Mouse (Mus musculus) neural tube, embryonic 11.5 days (tissue): ENCODE results near the gene Fryl. TPM values are rescaled to one million over a fixed set of nuclear protein-coding genes. Genes with fewer than 3 reads are reported as not detected.

Source experiments
- ATAC-seq: fragments of 200-750 bp; cut with Nextera tagmentation; 2 replicates; pipeline ENCODE4 v1.8.0; 2017; ENCODE audit warnings: moderate number of reproducible peaks, mild to moderate bottlenecking, moderate TSS enrichment, moderate library complexity; ENCODE audit not compliant: insufficient read depth, low FRiP score, low TSS enrichment
- DNase-seq: peaks from one replicate; pipeline ENCODE4 v3.0.0-alpha.2; 2015; ENCODE audit warnings: low spot score
- H3K27ac ChIP-seq: fragments of 300-500 bp; sonication (generic); 2 replicates; pipeline ENCODE4 v1.5.1; 2014; ENCODE audit warnings: low read depth, mild to moderate bottlenecking, low read length
- H3K27me3 ChIP-seq: fragments of 300-500 bp; sonication (generic); 2 replicates; pipeline ENCODE4 v1.6.1; 2014; ENCODE audit warnings: mild to moderate bottlenecking, low read length, mixed read lengths; ENCODE audit not compliant: control insufficient read depth, insufficient read depth
- H3K36me3 ChIP-seq: fragments of 300-500 bp; sonication (generic); 2 replicates; pipeline ENCODE4 v1.6.1; 2014; ENCODE audit warnings: mild to moderate bottlenecking, low read length, moderate library complexity, mixed read lengths; ENCODE audit not compliant: control insufficient read depth, insufficient read depth
- H3K4me1 ChIP-seq: fragments of 300-500 bp; sonication (generic); 2 replicates; pipeline ENCODE4 v1.6.1; 2014; ENCODE audit warnings: low read length, mixed read lengths; ENCODE audit not compliant: control insufficient read depth, insufficient read depth
- H3K4me2 ChIP-seq: fragments of 300-500 bp; sonication (generic); 2 replicates; pipeline ENCODE4 v1.6.1; 2014; ENCODE audit warnings: low read depth, mild to moderate bottlenecking, moderate library complexity
- H3K4me3 ChIP-seq: fragments of 300-500 bp; sonication (generic); 2 replicates; pipeline ENCODE4 v1.5.1; 2014; ENCODE audit warnings: low read depth, low read length
- H3K9ac ChIP-seq: fragments of 300-500 bp; sonication (generic); 2 replicates; pipeline ENCODE4 v1.6.1; 2014; ENCODE audit warnings: mild to moderate bottlenecking, low read length
- H3K9me3 ChIP-seq: fragments of 300-500 bp; sonication (generic); 2 replicates; pipeline ENCODE4 v1.6.1; 2016; ENCODE audit warnings: low read length; ENCODE audit not compliant: control insufficient read depth
- WGBS: fragments of 180-500 bp; shearing (Covaris S2); extraction: QIAGEN DNeasy Blood & Tissue Kit; methylation state at CpG from one replicate; pipeline ENCODE4 v1.1.7; 2014; 5-methylcytosine and 5-hydroxymethylcytosine counted together
- polyA plus RNA-seq: library from polyadenylated mRNA; unstranded; fragments of >200 nt; fragmentation: Nextera tagmentation; extraction: Ambion mirVana; gene quantifications from 2 replicates; pipeline ENCODE4 v1.2.1, GENCODE M21; 2014

Fryl gene
- polyA plus RNA-seq, 1 experiment from 2014 or later, result 41.7 TPM

- no peaks in the 10 kb centered on the region for H3K9me3 ChIP-seq
- H3K9ac ChIP-seq, result no peak overlapping the region
- ATAC-seq (no peak), DNase-seq (no peak)
- no peak overlapping the region for H3K27ac ChIP-seq
- H3K36me3 ChIP-seq, result no peaks in the 10 kb centered on the region
- H3K27me3 ChIP-seq, result no peaks in the 10 kb centered on the region
- H3K4me2 ChIP-seq, result no peak overlapping the region
- no peak overlapping the region for H3K4me3 ChIP-seq
- H3K4me1 ChIP-seq, result no peaks in the 10 kb centered on the region
- 90% methylated on average over 22 of the region's 22 CpGs for WGBS
Measured at GRCm38 (mm10) chr5:73210127-73210970, 46.1 kb downstream of the Fryl start.

DNA sequence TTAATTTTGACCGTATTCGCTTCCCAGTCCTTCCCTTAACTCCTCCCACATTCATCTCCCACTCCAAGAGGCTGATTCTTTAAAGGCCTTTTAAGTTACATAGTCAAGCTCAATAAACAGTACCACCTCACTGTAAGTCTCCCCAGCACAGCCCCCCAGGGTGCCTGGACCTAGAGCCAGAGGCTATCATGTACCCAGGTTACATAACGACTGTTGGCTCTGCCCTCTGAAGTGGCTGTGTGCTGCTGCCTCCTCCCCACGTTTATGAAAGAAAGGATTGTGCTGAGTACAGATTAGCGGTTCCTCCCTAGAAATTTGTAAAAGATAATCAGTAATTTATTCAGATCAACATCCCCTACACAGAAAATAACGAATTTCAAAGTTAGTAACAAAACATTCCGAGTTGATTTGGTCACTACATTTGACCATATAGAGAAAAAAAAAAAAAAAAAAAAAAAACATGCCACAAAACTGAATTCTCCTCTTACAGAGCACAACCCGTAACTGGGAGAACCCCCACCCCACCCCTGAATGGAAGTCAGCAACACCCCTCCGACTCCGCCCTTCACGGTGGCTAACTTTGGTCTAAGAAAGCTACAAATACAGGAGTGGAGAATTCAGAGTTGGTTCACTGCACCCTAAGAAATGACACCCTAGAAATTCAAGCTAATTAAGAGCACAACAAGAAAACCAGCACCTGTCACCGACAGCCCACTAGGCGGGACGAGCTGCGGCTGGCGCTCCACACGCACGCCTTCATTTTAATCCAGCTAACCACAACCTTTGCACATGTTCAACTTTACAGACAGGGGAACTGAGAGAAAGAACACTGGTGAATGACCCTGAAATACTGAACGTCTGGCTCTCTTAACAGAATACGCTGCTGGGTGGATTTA lies 47.0 kb downstream of the Fryl start:
- Histone ChIP-seq H3K4me2 (no peak overlapping the region), H3K9ac (no peak overlapping the region), H3K4me3 (no peak overlapping the region), H3K27me3 (no peaks in the 10 kb centered on the region), H3K4me1 (no peaks in the 10 kb centered on the region), H3K36me3 (no peaks in the 10 kb centered on the region), H3K9me3 (no peaks in the 10 kb centered on the region), H3K27ac (no peak overlapping the region)
- DNase-seq, result no peak
- no peak for ATAC-seq
- WGBS, result 81% methylated on average over 20 of the region's 20 CpGs

GRCm38 (mm10) chr5:73208645-73209044 lies 47.8 kb downstream of the Fryl start:
- H3K27ac ChIP-seq, result no peak overlapping the region
- no peak overlapping the region for H3K4me2 ChIP-seq
- H3K4me1 ChIP-seq, result no peaks in the 10 kb centered on the region
- no peaks in the 10 kb centered on the region; the same call in 1 of the 2 replicates for H3K36me3 ChIP-seq
- no peak for ATAC-seq
- no peaks in the 10 kb centered on the region for H3K27me3 ChIP-seq
- 79% methylated on average over 6 of the region's 6 CpGs for WGBS
- H3K9me3 ChIP-seq, result no peaks in the 10 kb centered on the region
- no peak overlapping the region for H3K9ac ChIP-seq
- no peak overlapping the region for H3K4me3 ChIP-seq
- no peak for DNase-seq

DNA sequence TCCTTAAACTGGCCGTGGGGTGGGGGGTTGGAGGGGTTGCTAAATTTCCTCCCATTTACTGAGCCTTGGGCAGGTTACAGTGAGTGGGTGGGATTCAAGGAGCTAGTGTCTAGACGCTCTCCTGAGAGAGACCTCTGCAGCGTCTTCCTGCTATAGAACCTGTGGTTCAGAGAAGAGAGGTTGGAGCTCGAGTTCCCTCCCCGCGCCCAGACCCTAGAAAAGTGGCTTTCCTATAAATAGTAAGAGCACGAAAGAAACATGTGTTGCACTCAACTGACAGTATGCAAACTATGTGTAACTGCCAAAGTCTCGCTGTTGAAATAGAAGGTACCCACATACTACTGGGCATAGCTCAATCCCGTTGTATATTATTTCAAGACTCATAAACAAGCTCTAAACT lies 49.7 kb downstream of the Fryl start:
- Histone ChIP-seq H3K9me3 (no peaks in the 10 kb centered on the region), H3K27me3 (no peaks in the 10 kb centered on the region), H3K4me1 (no peaks in the 10 kb centered on the region), H3K9ac (no peak overlapping the region), H3K4me2 (no peak overlapping the region), H3K27ac (no peak overlapping the region), H3K36me3 (no peaks in the 10 kb centered on the region; the same call in 1 of the 2 replicates), H3K4me3 (no peak overlapping the region)
- ATAC-seq (no peak), DNase-seq (no peak)
- WGBS, result 94% methylated on average over 9 of the region's 9 CpGs

DNA sequence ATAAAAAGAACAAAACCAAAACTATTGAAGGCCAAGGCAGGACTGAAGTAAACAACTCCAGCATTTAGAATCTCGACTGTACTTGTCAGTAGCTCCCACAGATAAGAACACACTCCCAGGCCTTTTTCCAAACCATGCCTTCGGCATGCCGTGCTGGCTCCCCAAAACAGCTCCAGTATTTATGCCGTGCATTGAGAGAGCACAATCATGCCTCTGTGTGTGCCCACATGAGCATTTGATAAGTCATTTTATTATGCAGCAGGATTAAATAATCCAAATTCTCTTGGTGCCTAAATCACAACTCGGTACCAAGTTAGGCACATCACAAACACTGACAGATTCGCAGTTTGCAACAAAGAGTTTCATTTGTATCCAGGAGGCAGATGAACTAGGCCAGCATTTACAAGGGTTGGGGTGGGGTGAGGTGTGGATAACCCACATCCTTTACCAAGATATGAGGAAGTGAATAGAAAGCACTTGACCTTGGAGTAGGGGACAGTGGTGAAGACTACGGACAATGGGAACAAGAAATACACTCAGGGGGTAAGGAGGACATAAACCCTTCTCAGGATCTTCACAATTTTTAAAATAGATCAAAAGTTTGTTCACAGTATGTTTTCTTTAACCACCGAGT lies 50.3 kb downstream of the Fryl start:
- no peak overlapping the region for H3K27ac ChIP-seq
- no peak overlapping the region for H3K4me2 ChIP-seq
- H3K9ac ChIP-seq, result no peak overlapping the region
- DNase-seq (no peak), ATAC-seq (no peak)
- H3K4me3 ChIP-seq, result no peak overlapping the region
- no peaks in the 10 kb centered on the region for H3K9me3 ChIP-seq
- no peaks in the 10 kb centered on the region for H3K27me3 ChIP-seq
- no peaks in the 10 kb centered on the region; the same call in 1 of the 2 replicates for H3K36me3 ChIP-seq
- no peaks in the 10 kb centered on the region for H3K4me1 ChIP-seq
- WGBS, result 92% methylated on average over 8 of the region's 8 CpGs

- Histone ChIP-seq H3K9ac (no peak overlapping the region), H3K4me3 (no peak overlapping the region), H3K27ac (no peak overlapping the region), H3K27me3 (no peaks in the 10 kb centered on the region), H3K36me3 (no peaks in the 10 kb centered on the region; the same call in 1 of the 2 replicates), H3K9me3 (no peaks in the 10 kb centered on the region), H3K4me1 (no peaks in the 10 kb centered on the region), H3K4me2 (no peak overlapping the region)
- no peak for DNase-seq
- no peak for ATAC-seq
- 88% methylated on average over 3 of the region's 3 CpGs for WGBS
Measured at GRCm38 (mm10) chr5:73205050-73205449, 51.4 kb downstream of the Fryl start.

- 94% methylated on average over 6 of the region's 6 CpGs for whole genome bisulfite sequencing
- ATAC-seq (no peak), DNase-seq (no peak)
- Histone ChIP-seq H3K9ac (no peak overlapping the region), H3K36me3 (no peaks in the 10 kb centered on the region; the same call in 1 of the 2 replicates), H3K27ac (no peak overlapping the region), H3K4me1 (no peaks in the 10 kb centered on the region), H3K9me3 (no peaks in the 10 kb centered on the region), H3K4me3 (no peak overlapping the region), H3K27me3 (no peaks in the 10 kb centered on the region), H3K4me2 (no peak overlapping the region)
Measured at GRCm38 (mm10) chr5:73202498-73202897, 53.9 kb downstream of the Fryl start.

GRCm38 (mm10) chr5:73202077-73202476 lies 54.3 kb downstream of the Fryl start:
- no peaks in the 10 kb centered on the region for H3K27me3 ChIP-seq
- no peak overlapping the region for H3K27ac ChIP-seq
- 89% methylated on average over 8 of the region's 8 CpGs for WGBS

More at GRCm38 (mm10) chr5:73202077-73202476, 54.3 kb downstream of the Fryl start:
- Histone ChIP-seq H3K36me3 (no peaks in the 10 kb centered on the region; the same call in 1 of the 2 replicates), H3K4me3 (no peak overlapping the region), H3K4me2 (no peak overlapping the region), H3K9me3 (no peaks in the 10 kb centered on the region), H3K4me1 (no peaks in the 10 kb centered on the region), H3K9ac (no peak overlapping the region)
- ATAC-seq, result no peak
- DNase-seq, result no peak
